Mouse (Mus musculus): ENCODE measurements at regions not wholly inside any gene's neighbourhood (a gene's known extent, or its start where the extent isn't known, plus 50 kb on each side); places are given as distances from the start of the nearest gene placed in this dataset.
"Not testable (repeated sequence)": the region's sequence is repeated elsewhere in the genome, so short reads cannot be mapped to it uniquely, and the experiment has no call there.

DNA sequence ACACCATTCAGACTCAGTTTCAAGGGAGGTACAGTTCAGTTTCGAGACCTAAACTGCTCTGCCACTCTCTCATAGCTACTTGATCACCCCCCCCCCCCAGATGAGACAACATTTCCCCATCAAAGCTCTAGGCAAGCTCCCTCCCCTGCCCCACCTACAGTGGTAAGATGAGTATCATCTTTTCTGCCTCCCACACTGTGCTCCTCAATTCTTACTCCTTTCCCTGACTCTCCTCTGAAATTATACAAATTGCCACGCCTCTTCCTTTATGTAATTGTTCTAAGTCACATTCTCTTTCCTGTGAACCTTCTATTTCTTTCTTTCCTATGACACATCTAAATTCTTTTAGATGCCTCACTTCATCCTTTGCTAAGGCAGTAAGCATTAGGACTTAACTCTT lies 321.6 kb downstream of the Htr1b start:
- no peak for ATAC-seq (ENCODE audit: low FRiP score)
- no peaks in the 10 kb centered on the region for H3K27me3 ChIP-seq
- H3K4me1 ChIP-seq: no peaks in the 10 kb centered on the region
- no peaks in the 10 kb centered on the region for H3K36me3 ChIP-seq (replicated peaks)
- H3K4me3 ChIP-seq (replicated peaks): no peak overlapping the region
- no peak overlapping the region for H3K4me2 ChIP-seq
- no peaks in the 10 kb centered on the region for H3K9me3 ChIP-seq
- WGBS: 91% methylated on average over 2 of the region's 2 CpGs
- H3K27ac ChIP-seq: no peak overlapping the region
- H3K9ac ChIP-seq: no peak overlapping the region

DNA sequence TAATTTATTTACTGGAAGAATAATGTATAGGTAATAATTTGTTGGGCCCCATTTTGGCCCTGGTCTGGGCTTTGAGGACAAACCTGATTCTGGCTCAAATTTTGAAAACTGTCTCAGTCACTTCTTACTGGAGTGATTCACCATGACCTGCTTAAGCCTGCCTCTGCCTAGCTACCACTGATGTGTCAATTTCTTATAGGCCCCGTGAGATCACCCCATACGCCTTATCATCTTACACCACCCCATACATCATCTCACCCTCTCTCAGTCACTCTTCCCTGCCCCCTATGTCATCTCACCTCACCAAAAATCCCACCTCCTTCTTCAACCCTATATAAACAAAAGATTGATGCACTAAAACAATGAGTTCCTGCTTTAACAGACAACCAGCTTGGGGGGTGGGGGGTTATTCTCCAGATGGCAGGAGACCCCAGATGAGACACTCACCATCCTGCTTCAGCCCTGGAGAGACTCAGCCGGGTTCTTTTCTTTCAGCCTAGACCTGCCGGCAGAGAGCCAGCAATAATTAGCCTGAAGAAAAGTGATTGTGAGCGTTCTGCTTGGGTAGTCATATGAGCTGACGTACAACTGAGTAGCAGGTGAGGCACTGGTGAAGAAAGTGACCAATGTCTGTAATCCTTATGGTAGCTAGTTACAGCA lies 325.0 kb downstream of the Htr1b start:
- H3K9me3 ChIP-seq: no peaks in the 10 kb centered on the region
- WGBS: 70% methylated on average over 6 of the region's 6 CpGs
- ATAC-seq (ENCODE audit: low FRiP score): no peak

GRCm38 (mm10) chr9:81305437-81306046 lies 328.1 kb downstream of the Htr1b start:
- no peak overlapping the region for H3K9ac ChIP-seq

More for the DNA sequence above, 325.0 kb downstream of the Htr1b start:
- Histone ChIP-seq H3K9ac (no peak overlapping the region), H3K4me1 (no peaks in the 10 kb centered on the region), H3K4me2 (no peak overlapping the region), H3K36me3 (replicated peaks) (no peaks in the 10 kb centered on the region), H3K27ac (no peak overlapping the region), H3K27me3 (no peaks in the 10 kb centered on the region), H3K4me3 (replicated peaks) (no peak overlapping the region)

GRCm38 (mm10) chr9:81275751-81276150 lies 357.9 kb downstream of the Htr1b start:
- H3K27me3 ChIP-seq: no peaks in the 10 kb centered on the region
- H3K27ac ChIP-seq: no peak overlapping the region
- no peaks in the 10 kb centered on the region for H3K4me1 ChIP-seq
- H3K9me3 ChIP-seq: no peaks in the 10 kb centered on the region
- WGBS: 83% methylated on average over 2 of the region's 2 CpGs
- no peaks in the 10 kb centered on the region for H3K36me3 ChIP-seq (replicated peaks)
- no peak overlapping the region for H3K4me3 ChIP-seq (replicated peaks)
- no peak overlapping the region for H3K9ac ChIP-seq
- no peak overlapping the region for H3K4me2 ChIP-seq
- ATAC-seq (ENCODE audit: low FRiP score): no peak

More at GRCm38 (mm10) chr9:81305437-81306046, 328.1 kb downstream of the Htr1b start:
- Histone ChIP-seq H3K4me1 (no peaks in the 10 kb centered on the region), H3K27ac (no peak overlapping the region), H3K4me3 (replicated peaks) (no peak overlapping the region), H3K36me3 (replicated peaks) (no peaks in the 10 kb centered on the region), H3K9me3 (no peaks in the 10 kb centered on the region), H3K4me2 (no peak overlapping the region), H3K27me3 (no peaks in the 10 kb centered on the region)
- ATAC-seq (ENCODE audit: low FRiP score): no peak
- 91% methylated on average over 2 of the region's 2 CpGs for WGBS

DNA sequence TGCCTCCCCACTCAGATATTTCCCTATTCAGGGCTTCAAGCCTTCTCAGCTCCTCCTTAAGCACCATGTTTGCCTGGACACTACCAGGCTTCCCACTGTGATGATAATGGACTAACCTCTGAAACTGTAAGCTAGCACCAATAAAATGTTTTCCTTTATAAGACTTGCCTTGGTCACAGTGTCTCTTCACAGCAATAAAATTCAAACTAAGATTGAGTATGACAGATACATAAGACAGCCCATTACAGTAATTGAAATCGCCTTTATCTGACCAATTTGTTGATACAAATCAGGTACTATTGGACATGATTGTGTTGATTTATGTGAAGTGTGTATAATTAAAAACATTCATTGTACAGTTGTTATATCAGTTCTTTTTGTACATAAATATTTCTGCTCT lies 358.3 kb downstream of the Htr1b start:
- 72% methylated on average over 1 of the region's 1 CpGs for WGBS
- H3K36me3 ChIP-seq (replicated peaks): no peaks in the 10 kb centered on the region
- no peaks in the 10 kb centered on the region for H3K4me1 ChIP-seq
- no peak overlapping the region for H3K27ac ChIP-seq
- no peak overlapping the region for H3K4me2 ChIP-seq
- H3K9me3 ChIP-seq: no peaks in the 10 kb centered on the region
- H3K27me3 ChIP-seq: no peaks in the 10 kb centered on the region
- H3K9ac ChIP-seq: no peak overlapping the region
- ATAC-seq (ENCODE audit: low FRiP score): no peak
- H3K4me3 ChIP-seq (replicated peaks): no peak overlapping the region

GRCm38 (mm10) chr9:81224957-81225356 lies 408.7 kb downstream of the Htr1b start:
- not testable (repeated sequence) for H3K36me3 ChIP-seq (replicated peaks); ATAC-seq (ENCODE audit: low FRiP score)
- 90% methylated on average over 2 of the region's 2 CpGs for WGBS

DNA sequence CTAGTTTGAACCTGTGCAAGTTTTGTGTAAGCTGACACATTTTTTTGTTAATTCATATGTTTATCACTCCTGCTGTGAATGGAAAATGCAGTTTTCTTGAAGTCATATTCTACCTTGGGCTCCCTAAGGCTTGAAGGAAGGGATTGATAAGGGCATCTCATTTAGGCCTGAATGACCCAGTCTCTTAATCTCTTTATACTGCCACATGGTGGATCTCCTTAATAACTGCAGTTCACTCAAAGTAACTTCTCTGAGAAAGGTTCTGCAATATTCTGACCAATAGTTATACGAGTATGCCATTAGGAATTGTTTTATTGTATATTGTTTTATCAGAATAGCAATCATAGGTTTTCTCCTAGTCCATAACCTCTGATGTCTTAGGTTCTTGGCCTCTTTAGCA lies 415.7 kb downstream of the Htr1b start:
- Histone ChIP-seq H3K36me3 (replicated peaks) (no peaks in the 10 kb centered on the region), H3K4me1 (peaks cover 6% of the 10 kb centered on the region), H3K4me2 (no peak overlapping the region), H3K27me3 (no peaks in the 10 kb centered on the region), H3K27ac (no peak overlapping the region), H3K4me3 (replicated peaks) (no peak overlapping the region), H3K9me3 (0 out of 2 replicates have a peak, but pooled peaks cover 5% of the 10 kb centered on the region), H3K9ac (no peak overlapping the region)
- ATAC-seq (ENCODE audit: low FRiP score): no peak
- 78% methylated on average over 1 of the region's 1 CpGs for WGBS

More at GRCm38 (mm10) chr9:81224957-81225356, 408.7 kb downstream of the Htr1b start:
- not testable (repeated sequence) for H3K9ac ChIP-seq; H3K4me1 ChIP-seq; H3K27ac ChIP-seq; H3K27me3 ChIP-seq; H3K9me3 ChIP-seq; H3K4me3 ChIP-seq (replicated peaks); H3K4me2 ChIP-seq

DNA sequence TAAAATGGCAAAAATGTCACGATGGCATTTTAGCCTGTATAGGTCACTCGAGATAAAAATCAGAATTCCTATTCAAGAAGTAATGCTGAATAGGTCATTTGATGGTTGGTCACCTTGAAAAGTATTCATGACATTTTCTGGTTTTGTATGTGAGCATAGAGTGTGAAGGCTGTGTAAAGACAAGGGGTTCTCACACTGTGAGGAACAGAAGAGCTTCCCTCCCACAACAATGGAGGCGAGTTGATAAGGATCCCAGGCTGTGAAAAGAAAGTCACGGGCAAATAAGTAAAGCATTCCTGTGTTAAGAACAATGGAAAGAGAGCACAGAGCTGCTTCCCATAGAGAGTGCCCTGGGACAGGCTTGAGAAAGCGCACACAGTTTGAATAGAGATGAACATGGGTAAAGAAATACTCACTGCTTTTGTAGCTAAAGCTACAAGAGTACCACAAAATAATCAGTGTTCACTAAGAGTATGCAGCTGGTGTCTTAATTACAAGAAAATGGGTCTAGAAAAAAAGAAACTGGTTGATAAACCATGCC lies 418.0 kb downstream of the Htr1b start:
- Histone ChIP-seq H3K4me1 (peaks cover 6% of the 10 kb centered on the region), H3K4me3 (replicated peaks) (no peak overlapping the region), H3K27ac (no peak overlapping the region), H3K9me3 (no peaks in the 10 kb centered on the region), H3K27me3 (no peaks in the 10 kb centered on the region), H3K36me3 (replicated peaks) (no peaks in the 10 kb centered on the region), H3K9ac (no peak overlapping the region), H3K4me2 (no peak overlapping the region)
- 6% methylated on average over 5 of the region's 5 CpGs for WGBS
- 0 out of 2 replicates have a peak, but pooled peaks have one; percentile 17 for ATAC-seq (ENCODE audit: low FRiP score)

DNA sequence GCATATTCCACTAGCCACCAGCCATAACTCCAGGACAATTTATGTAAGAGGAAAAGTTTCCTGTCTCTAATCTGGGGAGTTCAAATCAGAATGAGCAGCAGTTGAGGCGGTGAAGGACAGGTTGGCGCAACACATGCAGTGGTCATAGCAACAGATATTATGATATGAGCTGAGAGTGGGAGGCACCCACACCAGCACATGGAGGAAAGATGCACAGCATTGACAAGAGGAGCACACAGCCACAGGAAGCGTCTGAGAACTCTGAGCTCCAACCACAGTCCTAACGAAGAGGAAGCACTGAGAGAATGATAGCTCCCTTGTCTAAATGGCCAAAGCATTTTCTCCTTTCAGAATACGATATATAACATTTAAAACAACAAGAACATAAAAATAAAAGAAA lies 418.9 kb downstream of the Htr1b start:
- H3K9me3 ChIP-seq: no peaks in the 10 kb centered on the region
- no peak overlapping the region for H3K4me2 ChIP-seq
- ATAC-seq (ENCODE audit: low FRiP score): no peak
- H3K4me3 ChIP-seq (replicated peaks): no peak overlapping the region
- no peak overlapping the region for H3K27ac ChIP-seq
- 63% methylated on average over 5 of the region's 5 CpGs for WGBS
- H3K9ac ChIP-seq: no peak overlapping the region
- H3K36me3 ChIP-seq (replicated peaks): no peaks in the 10 kb centered on the region
- no peaks in the 10 kb centered on the region for H3K27me3 ChIP-seq
- H3K4me1 ChIP-seq: peaks cover 6% of the 10 kb centered on the region

DNA sequence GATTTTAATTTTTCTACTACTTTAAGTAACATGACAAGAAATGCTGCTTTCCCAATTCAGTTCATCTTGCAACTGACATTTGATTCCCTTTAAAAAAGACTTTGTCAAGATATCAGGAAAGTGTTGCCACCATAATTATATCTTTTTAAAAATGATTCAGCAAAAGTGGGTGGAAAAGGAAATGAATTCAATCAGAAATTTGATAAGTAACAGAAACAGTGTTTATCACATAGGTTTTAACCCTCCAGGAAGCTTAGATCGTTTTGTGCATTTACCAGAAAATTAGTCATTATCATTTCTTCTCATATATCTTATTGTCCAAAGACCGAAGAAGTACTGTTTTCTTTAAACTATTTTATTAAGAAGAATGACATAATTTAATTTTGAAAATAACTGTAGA lies 441.0 kb downstream of the Htr1b start:
- no peaks in the 10 kb centered on the region for H3K4me1 ChIP-seq
- H3K4me2 ChIP-seq: no peak overlapping the region
- H3K27ac ChIP-seq: no peak overlapping the region
- H3K4me3 ChIP-seq (replicated peaks): no peak overlapping the region
- no peaks in the 10 kb centered on the region for H3K36me3 ChIP-seq (replicated peaks)
- no peak for ATAC-seq (ENCODE audit: low FRiP score)
- no peaks in the 10 kb centered on the region for H3K27me3 ChIP-seq
- H3K9me3 ChIP-seq: no peaks in the 10 kb centered on the region
- H3K9ac ChIP-seq: no peak overlapping the region
- 88% methylated on average over 2 of the region's 2 CpGs for WGBS

Measured in forebrain, embryonic 12.5 days (tissue).